Mouse (Mus musculus) cerebellum, postnatal 36 days (tissue): ENCODE measurements around the gene Isca1.
"Not testable (repeated sequence)": the region's sequence is repeated elsewhere in the genome, so short reads cannot be mapped to it uniquely, and the experiment has no call there.

Experiments used
- DNase-seq, 2 experiments: peaks; one replicate each; pipeline ENCODE4 v3.0.0; 2021 to 2022; ENCODE audit warnings: mixed read lengths in 2 of 2

Isca1 gene

GRCm38 (mm10) chr13:59769296-59770163 is at the start of gene Isca1:
Gene Isca1 (minus strand): TSS chr13:59769810.
- DNase-seq: peak; percentile 99

GRCm38 (mm10) chr13:59817352-59817751 is 47.7 kb upstream of the Isca1 start:
- DNase-seq: no peak

- no peak for DNase-seq
These were observed 44.5 kb upstream of the Isca1 start for GRCm38 (mm10) chr13:59814109-59814591.

GRCm38 (mm10) chr13:59811581-59811980 is 42.0 kb upstream of the Isca1 start:
- no peak for DNase-seq

GRCm38 (mm10) chr13:59801000-59801399 is 31.4 kb upstream of the Isca1 start:
- DNase-seq: no peak

GRCm38 (mm10) chr13:59800077-59800476 is 30.5 kb upstream of the Isca1 start:
- no peak for DNase-seq

- no peak for DNase-seq
These were observed 28.7 kb upstream of the Isca1 start for GRCm38 (mm10) chr13:59798306-59798705.

- DNase-seq: no peak
These were observed 26.8 kb upstream of the Isca1 start for GRCm38 (mm10) chr13:59796466-59796848.

GRCm38 (mm10) chr13:59795807-59796465 is 26.3 kb upstream of the Isca1 start:
- DNase-seq: no peak

- peak; percentile 20 to 51 for DNase-seq
These were observed 25.2 kb upstream of the Isca1 start for GRCm38 (mm10) chr13:59794786-59795185.

- DNase-seq: no peak
These were observed 12.5 kb upstream of the Isca1 start, which contains the start of gene Gm49354 for GRCm38 (mm10) chr13:59782145-59782544. Gene Gm49354 (minus strand): TSS chr13:59782245.

GRCm38 (mm10) chr13:59779744-59780264 is 10.2 kb upstream of the Isca1 start:
- DNase-seq: not testable (repeated sequence)

- DNase-seq: no peak
These were observed 9.6 kb upstream of the Isca1 start for GRCm38 (mm10) chr13:59779213-59779612.

- no peak for DNase-seq
These were observed 5.6 kb upstream of the Isca1 start for GRCm38 (mm10) chr13:59775168-59775567.

GRCm38 (mm10) chr13:59771257-59771656 is 1.6 kb upstream of the Isca1 start:
- peak; percentile 38 to 43 for DNase-seq

GRCm38 (mm10) chr13:59770847-59771246 is 1.2 kb upstream of the Isca1 start:
- DNase-seq: peak in 1 of 2 experiments; percentile 21

- DNase-seq: peak; percentile 73 to 80
These were observed 553 bp upstream of the Isca1 start for GRCm38 (mm10) chr13:59770164-59770562.

GRCm38 (mm10) chr13:59768531-59768930 is 1.1 kb downstream of the Isca1 start:
- DNase-seq: no peak

- no peak for DNase-seq
These were observed 2.7 kb downstream of the Isca1 start for GRCm38 (mm10) chr13:59766786-59767515.

GRCm38 (mm10) chr13:59762791-59763190 is 6.8 kb downstream of the Isca1 start:
- no peak for DNase-seq

- no peak for DNase-seq
These were observed 12.7 kb downstream of the Isca1 start for GRCm38 (mm10) chr13:59756906-59757305.

- no peak for DNase-seq
These were observed 19.3 kb downstream of the Isca1 start for GRCm38 (mm10) chr13:59750310-59750709.

- no peak for DNase-seq
These were observed 22.9 kb downstream of the Isca1 start, which contains the start of gene 1700014D04Rik for GRCm38 (mm10) chr13:59746711-59747110. Gene 1700014D04Rik (minus strand): TSS chr13:59746752.
